Mouse (Mus musculus): ENCODE results near the gene Polr2j.
"Not testable (repeated sequence)": the region's sequence is repeated elsewhere in the genome, so short reads cannot be mapped to it uniquely, and the experiment has no call there.

Gene Polr2j

GRCm38 (mm10) chr5:136104511-136104910 is 11.9 kb upstream of the Polr2j start:
- DNase-seq (ENCODE audit: low spot score in 2 of 2), result no peak

- DNase-seq (ENCODE audit: low spot score in 2 of 2), result no peak
These were observed 7.9 kb upstream of the Polr2j start for GRCm38 (mm10) chr5:136108486-136108885.

GRCm38 (mm10) chr5:136109042-136109441 is 7.4 kb upstream of the Polr2j start:
- no peak for DNase-seq (ENCODE audit: low spot score in 2 of 2)

GRCm38 (mm10) chr5:136113546-136113945 is 2.9 kb upstream of the Polr2j start:
- not testable (repeated sequence) for DNase-seq (ENCODE audit: low spot score in 2 of 2)

- DNase-seq (ENCODE audit: low spot score in 2 of 2), result no peak
These were observed 317 bp downstream of the Polr2j start for GRCm38 (mm10) chr5:136116784-136117112.

- no peak for DNase-seq (ENCODE audit: low spot score in 2 of 2)
These were observed 5.7 kb downstream of the Polr2j start for GRCm38 (mm10) chr5:136122165-136122564.

- DNase-seq (ENCODE audit: low spot score in 2 of 2), result peak; percentile 92 to 95
These were observed 19.3 kb downstream of the Polr2j start, which contains the start of the genes Lrwd1 and Alkbh4 for GRCm38 (mm10) chr5:136135571-136136291. Gene Lrwd1, minus strand, starts transcription at chr5:136136074. Gene Alkbh4, plus strand, starts transcription at chr5:136136146.

- no peak for DNase-seq (ENCODE audit: low spot score in 2 of 2)
These were observed 20.0 kb downstream of the Polr2j start for GRCm38 (mm10) chr5:136136292-136136990.

GRCm38 (mm10) chr5:136137658-136138274 is 21.3 kb downstream of the Polr2j start:
- no peak for DNase-seq (ENCODE audit: low spot score in 2 of 2)

- no peak for DNase-seq (ENCODE audit: low spot score in 2 of 2)
These were observed 23.0 kb downstream of the Polr2j start for GRCm38 (mm10) chr5:136139393-136139792.

GRCm38 (mm10) chr5:136140057-136140482 is 23.6 kb downstream of the Polr2j start:
- no peak for DNase-seq (ENCODE audit: low spot score in 2 of 2)

- no peak for DNase-seq (ENCODE audit: low spot score in 2 of 2)
These were observed 26.3 kb downstream of the Polr2j start for GRCm38 (mm10) chr5:136142746-136143145.

GRCm38 (mm10) chr5:136143161-136143755 is 26.8 kb downstream of the Polr2j start:
- no peak for DNase-seq (ENCODE audit: low spot score in 2 of 2)

- DNase-seq (ENCODE audit: low spot score in 2 of 2), result no peak
These were observed 28.4 kb downstream of the Polr2j start for GRCm38 (mm10) chr5:136144606-136145430.

GRCm38 (mm10) chr5:136146936-136147335 is 30.5 kb downstream of the Polr2j start:
- DNase-seq (ENCODE audit: low spot score in 2 of 2), result no peak

GRCm38 (mm10) chr5:136147704-136148103 is 31.3 kb downstream of the Polr2j start:
- DNase-seq (ENCODE audit: low spot score in 2 of 2), result no peak

- DNase-seq (ENCODE audit: low spot score in 2 of 2), result not testable (repeated sequence)
These were observed 32.7 kb downstream of the Polr2j start for GRCm38 (mm10) chr5:136149134-136149576.

- DNase-seq (ENCODE audit: low spot score in 2 of 2), result no peak
These were observed 35.9 kb downstream of the Polr2j start for GRCm38 (mm10) chr5:136152365-136152764.

- no peak for DNase-seq (ENCODE audit: low spot score in 2 of 2)
These were observed 39.0 kb downstream of the Polr2j start for GRCm38 (mm10) chr5:136155399-136155798.

- DNase-seq (ENCODE audit: low spot score in 2 of 2), result not testable (repeated sequence)
These were observed 43.7 kb downstream of the Polr2j start for GRCm38 (mm10) chr5:136160084-136160483.

GRCm38 (mm10) chr5:136163807-136164474 is 47.5 kb downstream of the Polr2j start:
- DNase-seq (ENCODE audit: low spot score in 2 of 2), result no peak
